Mouse (Mus musculus): ENCODE measurements around the gene Trim8. TPM values are rescaled to one million over a fixed set of nuclear protein-coding genes. Genes with fewer than 3 reads are reported as not detected.

Trim8 gene
- total and polyA plus RNA-seq, 3 experiments = 4.4 to 24.9 (median 12.0) TPM

DNA sequence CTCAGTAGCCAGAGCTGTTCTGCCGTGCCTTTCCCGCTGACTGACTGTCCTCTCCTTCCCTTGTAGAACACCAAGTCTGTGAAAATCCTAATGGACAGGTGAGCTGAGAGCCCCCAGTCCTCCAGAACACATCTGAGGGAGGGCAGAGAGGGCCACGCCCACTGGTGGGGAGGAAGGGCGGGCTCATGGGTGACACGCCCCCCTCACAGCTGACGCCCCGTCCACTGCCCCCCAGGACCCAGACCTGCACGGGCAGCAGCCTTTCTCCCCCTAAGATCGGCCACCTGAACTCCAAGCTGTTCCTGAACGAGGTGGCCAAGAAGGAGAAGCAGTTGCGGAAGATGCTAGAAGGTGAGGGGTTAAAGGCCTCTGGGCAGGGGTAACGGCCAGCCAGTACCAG, 12.9 kb downstream of the Trim8 start:
- Histone ChIP-seq H3K4me2 (ENCODE audit: insufficient read depth, low read depth, poor library complexity, severe bottlenecking) (no peak overlapping the region), H3K27me3 (replicated peaks) (no peaks in the 10 kb centered on the region), H3K27ac (ENCODE audit: insufficient read depth, low read depth) (no peak overlapping the region), H3K36me3 (replicated peaks in 1 of 2; ENCODE audit: control insufficient read depth in 1 of 2, insufficient read depth in 1 of 2, low read length in 1 of 2) (peaks cover 35 to 65% of the 10 kb centered on the region in 2 experiments), H3K4me1 (ENCODE audit: control insufficient read depth in 1 of 2, insufficient read depth in 2 of 2) (peaks cover 16 to 58% of the 10 kb centered on the region in 2 experiments), H3K9ac (ENCODE audit: insufficient read depth, low read depth) (no peak overlapping the region), H3K4me3 (replicated peaks in 1 of 3; ENCODE audit: low read depth in 2 of 3, low read length in 2 of 3, poor library complexity in 1 of 3) (no peak overlapping the region), H3K79me2 (replicated peaks; ENCODE audit: control insufficient read depth, extremely low read depth, insufficient read depth, poor library complexity, severe bottlenecking) (peaks cover 22% of the 10 kb centered on the region), H3K9me3 (replicated peaks; ENCODE audit: low read length) (no peaks in the 10 kb centered on the region)
- DNase-seq (ENCODE audit: extremely low read depth) = no peak
- in situ Hi-C loops (cut with MboI; ENCODE audit: low pct_ligation_motif_present, low pct_unique_long_range_greater_than_20kb, low sequenced_read_pairs) = no loop called here
- no peak for TF ChIP-seq CHD2 (IDR thresholded peaks at IDR 0.05; ENCODE audit: low read length)
- dilution Hi-C loops (cut with MboI; ENCODE audit: extremely low pct_ligation_motif_present, extremely low pct_unique_long_range_greater_than_20kb, low sequenced_read_pairs) = no loop called here

DNA sequence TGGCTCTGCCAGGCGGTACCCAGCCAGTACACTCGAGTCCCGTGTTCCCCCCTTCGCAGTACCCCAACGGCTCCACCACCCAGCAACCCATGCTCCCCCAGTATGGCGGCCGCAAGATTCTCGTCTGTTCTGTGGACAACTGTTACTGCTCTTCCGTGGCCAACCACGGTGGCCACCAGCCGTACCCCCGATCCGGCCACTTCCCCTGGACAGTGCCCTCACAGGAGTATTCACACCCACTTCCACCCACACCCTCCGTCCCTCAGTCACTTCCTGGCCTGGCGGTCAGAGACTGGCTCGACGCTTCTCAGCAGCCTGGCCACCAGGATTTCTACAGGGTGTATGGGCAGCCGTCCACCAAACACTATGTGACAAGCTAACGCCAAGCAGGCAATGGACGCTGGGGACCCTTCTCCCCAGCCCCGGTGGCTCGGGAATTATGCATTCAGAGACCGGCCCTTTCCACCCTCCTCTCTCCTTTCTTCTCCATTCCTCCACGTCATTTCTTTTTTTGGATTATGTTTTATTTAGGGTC, 13.9 kb downstream of the Trim8 start:
- H3K27ac ChIP-seq (ENCODE audit: insufficient read depth, low read depth) = no peak overlapping the region
- H3K79me2 ChIP-seq (replicated peaks; ENCODE audit: control insufficient read depth, extremely low read depth, insufficient read depth, poor library complexity, severe bottlenecking) = peaks cover 14% of the 10 kb centered on the region
- H3K4me2 ChIP-seq (ENCODE audit: insufficient read depth, low read depth, poor library complexity, severe bottlenecking) = no peak overlapping the region
- H3K4me3 ChIP-seq (replicated peaks in 1 of 3; ENCODE audit: low read depth in 2 of 3, low read length in 2 of 3, poor library complexity in 1 of 3) = no peak overlapping the region
- in situ Hi-C loops (cut with MboI; ENCODE audit: low pct_ligation_motif_present, low pct_unique_long_range_greater_than_20kb, low sequenced_read_pairs) (no loop called here), dilution Hi-C loops (cut with MboI; ENCODE audit: extremely low pct_ligation_motif_present, extremely low pct_unique_long_range_greater_than_20kb, low sequenced_read_pairs) (no loop called here)
- no peaks in the 10 kb centered on the region for H3K27me3 ChIP-seq (replicated peaks)
- DNase-seq (ENCODE audit: extremely low read depth) = no peak
- no peaks in the 10 kb centered on the region for H3K9me3 ChIP-seq (replicated peaks; ENCODE audit: low read length)
- no peak for TF ChIP-seq BHLHE40 (IDR thresholded peaks at IDR 0.05; ENCODE audit: low read depth, low read length)
- TF ChIP-seq E2F4 (IDR thresholded peaks at IDR 0.05; ENCODE audit: insufficient replicate concordance, low read depth, low read length) = no peak
- no peak for TF ChIP-seq NRF1 (IDR thresholded peaks at IDR 0.05; ENCODE audit: low read depth, low read length)
- TF ChIP-seq ELF1 (IDR thresholded peaks at IDR 0.05; ENCODE audit: low read depth, low read length) = no peak
- TF ChIP-seq GABPA (IDR thresholded peaks at IDR 0.05; ENCODE audit: insufficient replicate concordance, low read depth, low read length) = no peak
- TF ChIP-seq CHD1 (IDR thresholded peaks at IDR 0.05; ENCODE audit: low read depth, low read length) = no peak
- no peak for TF ChIP-seq MYC (IDR thresholded peaks at IDR 0.05; ENCODE audit: low read depth, low read length)
- TF ChIP-seq MAFK (IDR thresholded peaks at IDR 0.05; ENCODE audit: insufficient replicate concordance, low read length) = no peak
- TF ChIP-seq TCF12 (IDR thresholded peaks at IDR 0.05; ENCODE audit: low read depth, low read length) = no peak
- TF ChIP-seq MEF2A (IDR thresholded peaks at IDR 0.05; ENCODE audit: borderline replicate concordance, low read depth, low read length) = no peak
- no peak for TF ChIP-seq RAD21 (IDR thresholded peaks at IDR 0.05; ENCODE audit: low read depth, low read length)
- no peak for TF ChIP-seq IRF4 (IDR thresholded peaks at IDR 0.05; ENCODE audit: low read depth, low read length)
- no peak for TF ChIP-seq PAX5 (IDR thresholded peaks at IDR 0.05; ENCODE audit: low read length)
- no peak for TF ChIP-seq ETS1 (conservative IDR thresholded peaks at IDR 0.05; ENCODE audit: low read depth, low read length)
- no peak for TF ChIP-seq EP300 (IDR thresholded peaks at IDR 0.05; ENCODE audit: low read length)
- no peak for TF ChIP-seq RCOR1 (conservative IDR thresholded peaks at IDR 0.05; ENCODE audit: low read depth, low read length)
- TF ChIP-seq ZKSCAN1 (IDR thresholded peaks at IDR 0.05; ENCODE audit: borderline replicate concordance, low read depth, low read length) = no peak
- no peak for TF ChIP-seq KAT2A (IDR thresholded peaks at IDR 0.05; ENCODE audit: insufficient replicate concordance, low read length)
- no peak for TF ChIP-seq USF2 (conservative IDR thresholded peaks at IDR 0.05; ENCODE audit: low read depth, low read length)
- H3K4me1 ChIP-seq (ENCODE audit: control insufficient read depth in 1 of 2, insufficient read depth in 2 of 2) = peaks cover 21 to 58% of the 10 kb centered on the region in 2 experiments
- peaks cover 35 to 56% of the 10 kb centered on the region in 2 experiments for H3K36me3 ChIP-seq (replicated peaks in 1 of 2; ENCODE audit: control insufficient read depth in 1 of 2, insufficient read depth in 1 of 2, low read length in 1 of 2)
- no peak overlapping the region for H3K9ac ChIP-seq (ENCODE audit: insufficient read depth, low read depth)
